Mouse (Mus musculus): ENCODE results near the gene Gm3164. TPM values are rescaled to one million over a fixed set of nuclear protein-coding genes. Genes with fewer than 3 reads are reported as not detected.
"Not testable (repeated sequence)": the region's sequence is repeated elsewhere in the genome, so short reads cannot be mapped to it uniquely, and the experiment has no call there.

Gm3164 gene
- polyA plus RNA-seq, 1 experiment, result not detected

DNA sequence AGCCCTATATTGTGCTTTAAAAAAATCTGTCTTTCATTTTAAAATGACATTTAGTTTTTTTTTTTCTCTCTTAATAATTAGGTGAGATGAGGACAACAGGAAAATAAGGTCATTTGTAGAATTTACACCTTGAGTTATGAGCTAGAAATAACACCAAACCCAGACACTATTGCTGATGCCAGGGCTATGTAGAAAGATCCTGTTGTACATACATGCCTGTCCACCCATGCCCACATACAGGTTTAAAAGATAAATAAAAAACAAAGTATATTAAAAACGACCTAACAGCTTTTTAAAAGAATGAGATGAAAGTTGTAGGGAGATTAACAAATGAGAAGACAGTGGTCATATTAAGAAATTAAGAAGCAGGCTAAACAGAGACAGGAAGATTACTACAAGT, 5.3 kb upstream of the Gm3164 start:
- not testable (repeated sequence) for H3K4me3 ChIP-seq (ENCODE audit: insufficient read depth, poor library complexity, severe bottlenecking); H3ac ChIP-seq (ENCODE audit: control insufficient read depth, insufficient read length, low read depth); H3K79me3 ChIP-seq (ENCODE audit: low read depth); H3K79me2 ChIP-seq (ENCODE audit: control insufficient read depth, insufficient read depth); H3K36me3 ChIP-seq (ENCODE audit: control insufficient read depth, insufficient read depth); H3K27me3 ChIP-seq (ENCODE audit: control insufficient read depth, insufficient read depth, insufficient read length)

DNA sequence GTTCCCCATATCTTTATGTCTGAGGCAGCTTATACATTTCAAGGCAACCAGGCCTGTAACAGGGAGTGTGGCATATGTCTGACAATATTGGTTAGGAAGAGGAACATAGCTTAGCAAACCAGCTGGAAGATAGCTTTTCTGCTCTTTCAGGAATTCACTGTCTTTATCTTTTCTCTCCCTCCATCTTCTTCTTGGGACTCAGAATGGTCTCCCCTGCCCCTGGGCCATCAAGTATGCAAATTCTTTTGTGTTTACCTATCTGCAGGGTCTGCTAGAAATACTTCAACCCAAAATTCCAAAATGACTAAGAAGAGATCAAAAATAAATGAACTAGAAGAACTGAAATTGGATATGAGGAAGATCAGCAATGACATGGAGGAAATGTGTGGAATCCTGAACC, 15.4 kb downstream of the Gm3164 start, which contains the start of gene Gm3173:
Gm3173 (plus strand) TSS at position 301 of the 400 bp plus-strand sequence.
- not testable (repeated sequence) for H3K27me3 ChIP-seq (ENCODE audit: control insufficient read depth, insufficient read depth, insufficient read length); H3K79me2 ChIP-seq (ENCODE audit: control insufficient read depth, insufficient read depth); H3K4me3 ChIP-seq (ENCODE audit: insufficient read depth, poor library complexity, severe bottlenecking); H3ac ChIP-seq (ENCODE audit: control insufficient read depth, insufficient read length, low read depth); H3K79me3 ChIP-seq (ENCODE audit: low read depth); H3K36me3 ChIP-seq (ENCODE audit: control insufficient read depth, insufficient read depth)

DNA sequence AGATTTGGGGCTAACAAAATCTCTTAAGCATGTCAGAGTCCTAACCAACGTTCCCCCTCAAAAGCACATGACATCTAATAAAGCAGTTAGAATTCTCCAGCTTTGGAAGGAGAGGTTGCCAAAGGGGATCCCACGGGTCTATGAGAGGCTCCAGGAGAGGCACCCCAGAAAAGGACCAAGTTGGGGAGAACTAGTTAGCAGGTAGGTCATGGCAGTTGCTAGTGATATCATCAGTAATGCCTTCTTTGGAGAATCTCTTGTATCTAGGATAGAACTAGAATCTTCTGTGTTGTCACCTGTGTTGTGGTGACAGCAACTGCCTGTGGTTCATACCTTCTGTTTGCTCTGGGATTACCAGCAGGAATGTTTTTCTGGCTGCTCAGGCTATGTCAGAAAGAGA, 66.2 kb downstream of the Gm3164 start, which contains the start of gene Gm3182:
Gm3182 (plus strand) TSS at position 301 of the 400 bp plus-strand sequence.
- H3ac ChIP-seq (ENCODE audit: control insufficient read depth, insufficient read length, low read depth); H3K4me3 ChIP-seq (ENCODE audit: insufficient read depth, poor library complexity, severe bottlenecking); H3K27me3 ChIP-seq (ENCODE audit: control insufficient read depth, insufficient read depth, insufficient read length); H3K36me3 ChIP-seq (ENCODE audit: control insufficient read depth, insufficient read depth); H3K79me3 ChIP-seq (ENCODE audit: low read depth); H3K79me2 ChIP-seq (ENCODE audit: control insufficient read depth, insufficient read depth): not testable (repeated sequence)

Other genes starting within 250 kb of the Gm3164 start
- not detected for gene Gm2974, start 232.9 kb upstream of the Gm3164 start, polyA plus RNA-seq (2012; fragmentation: generic; extraction: Trizol)
- gene Gm3138, start 165.8 kb upstream of the Gm3164 start, polyA plus RNA-seq (2012; fragmentation: generic; extraction: Trizol), result not detected
- gene Gm3149, start 98.2 kb upstream of the Gm3164 start, polyA plus RNA-seq (2012; fragmentation: generic; extraction: Trizol), result not detected
- gene 2610042L04Rik, start 80.7 kb upstream of the Gm3164 start, polyA plus RNA-seq (2012; fragmentation: generic; extraction: Trizol), result not detected
- gene Gm3159, start 17.9 kb upstream of the Gm3164 start, polyA plus RNA-seq (2012; fragmentation: generic; extraction: Trizol), result not detected
- not detected for gene Gm3173, start 15.5 kb downstream of the Gm3164 start, polyA plus RNA-seq (2012; fragmentation: generic; extraction: Trizol)
- not detected for gene Gm3182, start 66.3 kb downstream of the Gm3164 start, polyA plus RNA-seq (2012; fragmentation: generic; extraction: Trizol)
- gene Gm3047, start 140.0 kb downstream of the Gm3164 start, polyA plus RNA-seq (2012; fragmentation: generic; extraction: Trizol), result not detected
- gene Gm8159, start 216.9 kb downstream of the Gm3164 start, polyA plus RNA-seq (2012; fragmentation: generic; extraction: Trizol), result not detected
- not detected for gene Gm3239, start 248.7 kb downstream of the Gm3164 start, polyA plus RNA-seq (2012; fragmentation: generic; extraction: Trizol)